Mouse (Mus musculus) midbrain, embryonic 11.5 days (tissue): Measurements from ENCODE around the gene Sfxn2. TPM values are rescaled to one million over a fixed set of nuclear protein-coding genes. Genes with fewer than 3 reads are reported as not detected.
A peak's percentile ranks its signal among the peaks of the same experiment; 100 is the strongest.

ENCODE experiments used
- ATAC-seq: fragments of 200-750 bp; cut with Nextera tagmentation; 2 replicates; pipeline ENCODE4 v1.8.0; 2017; ENCODE audit warnings: moderate TSS enrichment, moderate library complexity; ENCODE audit not compliant: low FRiP score
- DNase-seq: peaks from one replicate; pipeline ENCODE4 v3.0.0; 2015; ENCODE audit warnings: low spot score; ENCODE audit errors: missing footprints
- H3K27ac ChIP-seq: fragments of 300-500 bp; sonication (generic); 2 replicates; pipeline ENCODE4 v1.5.1; 2014; ENCODE audit warnings: low read depth, low read length
- H3K27me3 ChIP-seq: fragments of 300-500 bp; sonication (generic); 2 replicates; pipeline ENCODE4 v1.6.1; 2014; ENCODE audit warnings: mild to moderate bottlenecking, low read length, moderate library complexity, mixed read lengths; ENCODE audit not compliant: control insufficient read depth, insufficient read depth
- H3K36me3 ChIP-seq: fragments of 300-500 bp; sonication (generic); 2 replicates; pipeline ENCODE4 v1.6.1; 2014; ENCODE audit warnings: mild to moderate bottlenecking, low read length, moderate library complexity, mixed read lengths; ENCODE audit not compliant: control insufficient read depth, insufficient read depth
- H3K4me1 ChIP-seq: fragments of 300-500 bp; sonication (generic); 2 replicates; pipeline ENCODE4 v1.6.1; 2014; ENCODE audit warnings: low read length; ENCODE audit not compliant: control insufficient read depth, insufficient read depth
- H3K4me2 ChIP-seq: fragments of 300-500 bp; sonication (generic); 2 replicates; pipeline ENCODE4 v1.6.1; 2014; ENCODE audit warnings: mild to moderate bottlenecking, moderate library complexity
- H3K4me3 ChIP-seq: fragments of 300-500 bp; sonication (generic); 2 replicates; pipeline ENCODE4 v1.5.1; 2014; ENCODE audit warnings: low read depth, low read length
- H3K9ac ChIP-seq: fragments of 300-500 bp; sonication (generic); 2 replicates; pipeline ENCODE4 v1.6.1; 2014; ENCODE audit warnings: low read length
- H3K9me3 ChIP-seq: fragments of 300-500 bp; sonication (generic); 2 replicates; pipeline ENCODE4 v1.6.1; 2016; ENCODE audit warnings: low read length; ENCODE audit not compliant: control insufficient read depth
- WGBS: fragments of 180-500 bp; shearing (Covaris S2); extraction: QIAGEN DNeasy Blood & Tissue Kit; methylation state at CpG from one replicate; pipeline ENCODE4 v1.1.7; 2014; 5-methylcytosine and 5-hydroxymethylcytosine counted together
- polyA plus RNA-seq: library from polyadenylated mRNA; unstranded; fragments of >200 nt; fragmentation: Nextera tagmentation; extraction: Ambion mirVana; gene quantifications from 2 replicates; pipeline ENCODE4 v1.2.1, GENCODE M21; 2014

Sfxn2 gene
- polyA plus RNA-seq, 1 experiment from 2014 or later, result 12.1 TPM

DNA sequence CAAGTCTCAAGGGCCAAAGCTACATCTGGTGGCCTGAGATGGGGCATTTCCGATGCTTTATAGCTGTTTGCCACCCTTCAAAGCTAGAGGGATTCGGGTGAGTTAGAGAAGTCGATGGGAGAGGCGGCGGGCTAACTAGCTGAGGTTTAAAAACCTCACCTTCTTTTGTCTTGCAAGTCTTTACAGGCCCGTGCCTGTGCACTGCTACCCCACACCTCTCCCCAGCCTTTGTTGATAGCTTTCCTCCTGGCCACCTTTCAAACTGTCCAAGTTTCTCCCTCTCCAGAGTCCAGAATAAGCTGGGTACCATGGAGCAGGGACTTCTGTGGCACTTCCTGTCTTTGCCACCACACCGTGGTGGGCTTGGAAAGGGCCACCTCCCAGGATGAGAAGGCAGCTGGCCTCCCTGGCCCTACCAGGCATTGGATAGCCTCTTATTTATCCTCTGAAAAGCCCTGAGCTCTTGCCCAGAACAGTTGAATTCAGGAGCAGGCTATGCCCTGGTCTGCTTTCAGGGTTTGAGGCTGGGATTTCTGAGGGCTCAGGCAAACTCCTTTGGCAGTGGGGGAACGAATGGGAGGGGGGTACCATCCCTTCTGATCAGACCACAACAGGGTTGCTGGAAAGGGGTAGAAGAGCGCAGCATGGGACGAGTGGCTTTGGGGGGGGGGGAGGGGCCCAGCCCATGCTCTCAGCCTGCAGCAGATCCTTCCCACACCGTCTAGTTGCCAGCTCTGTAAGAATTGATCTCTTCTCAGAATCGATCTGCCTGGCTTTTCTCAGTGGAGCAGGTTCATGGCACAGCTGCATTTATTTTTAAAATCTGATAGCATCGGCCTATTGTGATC lies 43.3 kb upstream of the Sfxn2 start:
- ATAC-seq, result no peak
- 1% methylated on average over 13 of the region's 13 CpGs for WGBS
- no peak overlapping the region for H3K4me3 ChIP-seq
- peak overlapping the region; percentile 96 for H3K27ac ChIP-seq
- H3K27me3 ChIP-seq, result no peaks in the 10 kb centered on the region
- peak overlapping the region; percentile 63 for H3K9ac ChIP-seq
- H3K36me3 ChIP-seq, result no peaks in the 10 kb centered on the region
- H3K9me3 ChIP-seq, result no peaks in the 10 kb centered on the region
- peak; percentile 94 for DNase-seq
- peak overlapping the region; percentile 52 for H3K4me2 ChIP-seq
- peaks cover 94% of the 10 kb centered on the region for H3K4me1 ChIP-seq

DNA sequence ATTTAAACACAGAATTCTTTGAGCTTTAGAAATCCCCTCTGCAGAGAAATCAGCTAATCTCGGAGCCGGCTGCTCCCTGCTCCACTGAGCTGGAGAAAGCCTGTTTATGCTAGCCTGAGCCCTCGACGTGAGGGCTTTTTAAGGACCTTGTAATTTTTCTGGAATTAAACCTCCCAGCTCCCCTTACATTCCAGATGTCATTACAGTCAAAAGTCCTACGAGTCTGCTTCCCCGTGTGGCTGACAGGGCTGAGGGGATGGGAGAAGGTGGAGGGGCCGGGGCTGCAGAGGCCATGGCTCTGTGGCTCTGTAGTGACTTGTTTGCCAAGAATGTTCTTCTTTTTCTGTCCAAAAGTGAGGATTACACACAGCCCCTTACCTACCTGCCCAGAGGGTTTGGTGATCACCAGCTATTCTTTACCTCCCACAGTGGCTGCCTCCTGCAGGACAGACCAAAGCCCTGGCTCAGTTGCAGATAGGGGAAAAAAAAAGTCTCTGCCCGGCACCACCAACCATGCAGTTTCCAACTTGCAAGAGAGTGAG lies 42.6 kb upstream of the Sfxn2 start:
- peak; percentile 93 for DNase-seq
- WGBS, result 3% methylated on average over 8 of the region's 8 CpGs
- Histone ChIP-seq H3K36me3 (no peaks in the 10 kb centered on the region), H3K27ac (peak overlapping the region; percentile 96), H3K4me2 (peak overlapping the region; percentile 52), H3K9ac (peak overlapping the region; percentile 63), H3K9me3 (no peaks in the 10 kb centered on the region), H3K4me1 (peaks cover 89% of the 10 kb centered on the region), H3K27me3 (no peaks in the 10 kb centered on the region), H3K4me3 (no peak overlapping the region)
- ATAC-seq, result no peak

DNA sequence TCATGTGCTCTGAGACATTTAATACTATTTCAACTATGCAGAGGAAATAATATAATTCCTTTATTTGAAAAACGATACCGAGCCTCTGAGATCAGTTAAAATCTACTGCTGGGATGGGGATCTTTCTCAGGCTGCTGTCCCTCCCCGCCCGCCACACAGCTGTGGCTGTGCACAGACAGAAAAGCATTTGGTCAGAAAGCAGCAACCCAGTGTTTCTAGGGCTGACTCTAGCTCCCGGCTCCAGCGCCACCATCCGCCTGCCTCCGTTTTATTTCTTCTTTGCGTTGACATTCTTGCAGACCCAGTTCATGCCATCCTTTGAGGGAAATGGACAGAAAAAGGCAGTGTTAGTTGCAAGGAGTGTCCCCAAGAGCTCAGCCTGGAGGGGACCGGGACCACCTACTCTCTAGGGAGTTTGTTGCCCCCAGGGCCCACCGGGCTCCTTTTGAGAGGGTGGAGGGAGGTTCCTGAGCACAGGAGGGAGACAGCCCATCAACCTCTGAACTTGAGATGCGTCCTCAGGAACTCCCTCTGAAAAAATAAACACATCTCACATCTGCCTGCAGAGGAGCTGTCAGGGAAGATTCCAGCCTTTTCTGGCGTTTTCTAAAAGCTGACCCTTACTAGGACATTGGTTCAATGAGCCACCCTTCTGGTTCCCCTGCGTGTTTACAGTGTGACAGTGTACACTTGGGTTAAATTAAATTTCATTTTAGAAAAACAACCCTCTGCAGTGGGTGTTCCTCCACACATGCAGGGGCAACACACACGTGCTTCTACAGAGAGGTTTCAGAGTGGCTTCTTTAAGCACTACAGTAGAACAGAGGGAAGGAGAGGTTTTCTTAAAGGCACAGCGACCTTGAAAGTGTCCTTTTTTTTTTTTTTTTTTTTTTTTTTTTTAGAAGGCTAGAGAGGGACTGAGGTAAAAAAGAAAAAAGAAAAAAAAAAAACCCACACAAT lies 41.8 kb upstream of the Sfxn2 start:
- WGBS, result 3% methylated on average over 16 of the region's 16 CpGs
- H3K9ac ChIP-seq, result peak overlapping the region; percentile 63
- H3K27me3 ChIP-seq, result no peaks in the 10 kb centered on the region
- no peaks in the 10 kb centered on the region for H3K9me3 ChIP-seq
- ATAC-seq (no peak), DNase-seq (peak; percentile 93)
- H3K4me3 ChIP-seq, result no peak overlapping the region
- peak overlapping the region; percentile 96 for H3K27ac ChIP-seq
- H3K4me2 ChIP-seq, result peak overlapping the region; percentile 26
- H3K4me1 ChIP-seq, result peaks cover 81% of the 10 kb centered on the region
- H3K36me3 ChIP-seq, result no peaks in the 10 kb centered on the region

DNA sequence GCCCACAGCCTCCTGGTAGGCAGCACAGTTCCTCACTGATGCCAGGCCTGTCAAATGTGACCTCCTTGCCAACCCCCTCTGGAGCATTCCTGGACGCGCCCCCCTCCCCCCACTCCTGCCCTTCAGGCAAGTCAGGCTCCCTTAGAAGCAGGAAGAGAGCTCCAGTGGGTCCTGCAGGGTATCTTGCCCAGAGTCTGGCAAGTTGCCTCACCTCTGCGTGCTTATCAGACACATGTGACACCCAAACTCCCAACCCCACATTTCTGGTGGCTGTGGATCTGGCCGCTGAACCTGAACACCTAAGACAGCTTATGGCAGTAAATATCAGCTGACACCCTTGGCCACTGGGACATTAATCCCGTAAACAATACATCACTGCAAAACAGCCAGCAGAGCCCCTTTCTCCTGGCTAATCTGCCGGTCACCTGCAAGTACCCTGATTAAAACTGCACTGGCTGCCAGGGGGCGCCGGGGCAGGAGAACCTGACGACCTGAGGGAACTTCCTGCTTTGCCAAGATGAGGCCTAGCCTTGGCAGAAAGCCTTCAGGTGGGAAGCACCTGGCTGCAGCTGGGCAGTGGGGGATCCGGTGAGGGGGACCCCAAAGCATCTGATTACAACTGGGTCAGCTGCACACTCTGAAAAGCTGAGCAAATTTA lies 41.0 kb upstream of the Sfxn2 start:
- no peaks in the 10 kb centered on the region for H3K9me3 ChIP-seq
- no peak overlapping the region for H3K4me2 ChIP-seq
- no peak for ATAC-seq
- no peak overlapping the region for H3K4me3 ChIP-seq
- WGBS, result 8% methylated on average over 10 of the region's 10 CpGs
- peaks cover 75% of the 10 kb centered on the region for H3K4me1 ChIP-seq
- no peak for DNase-seq
- no peaks in the 10 kb centered on the region for H3K36me3 ChIP-seq
- H3K27me3 ChIP-seq, result no peaks in the 10 kb centered on the region
- peak overlapping the region; percentile 25; the same call in 1 of the 2 replicates for H3K27ac ChIP-seq
- 0 out of 2 replicates have a peak overlapping the region, but pooled peaks have one; percentile 39 for H3K9ac ChIP-seq

DNA sequence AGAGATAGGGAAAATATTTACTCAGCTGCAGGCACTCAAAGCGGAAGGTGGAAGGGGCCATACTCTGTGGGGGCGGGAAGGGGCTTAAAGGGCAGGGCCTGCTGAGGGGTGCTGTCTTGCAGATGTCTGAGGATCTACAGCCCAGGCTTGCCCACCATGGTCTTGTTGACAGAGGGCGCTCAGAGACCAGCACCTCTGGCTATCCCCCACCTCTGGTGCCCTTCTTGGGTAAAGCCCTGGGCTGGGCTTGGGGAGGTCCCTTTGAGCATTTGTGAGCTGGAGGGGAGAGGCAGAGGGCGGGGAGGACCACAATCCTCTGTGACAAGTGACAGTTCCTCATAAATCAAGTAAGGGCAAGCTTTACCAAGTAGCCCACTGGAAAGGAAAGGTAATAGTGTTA lies 40.1 kb upstream of the Sfxn2 start:
- Histone ChIP-seq H3K27me3 (no peaks in the 10 kb centered on the region), H3K27ac (peak overlapping the region; percentile 41), H3K9me3 (no peaks in the 10 kb centered on the region), H3K9ac (peak overlapping the region; percentile 39; the same call in 1 of the 2 replicates), H3K4me2 (no peak overlapping the region), H3K36me3 (no peaks in the 10 kb centered on the region), H3K4me3 (no peak overlapping the region), H3K4me1 (peaks cover 67% of the 10 kb centered on the region)
- DNase-seq (no peak), ATAC-seq (no peak)
- 28% methylated on average over 4 of the region's 4 CpGs for WGBS

DNA sequence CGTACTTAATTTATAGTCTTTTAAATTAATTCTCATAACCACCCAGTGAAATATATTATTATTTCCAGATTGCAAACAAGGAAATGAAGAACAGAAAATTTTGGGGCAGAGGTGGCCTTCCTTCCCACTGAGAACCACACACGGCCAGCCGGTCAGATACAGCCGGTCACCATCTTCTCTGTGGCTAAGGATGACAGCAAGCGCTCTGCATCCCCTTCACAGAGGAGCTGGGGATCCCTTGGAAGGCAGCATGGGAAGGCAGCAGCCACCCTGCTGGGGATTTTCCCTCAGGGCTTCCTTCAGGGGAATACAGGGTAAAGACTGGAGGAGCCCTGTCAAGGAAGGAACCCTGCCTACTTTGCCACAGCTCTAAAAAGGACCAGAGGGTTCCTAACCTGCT lies 39.6 kb upstream of the Sfxn2 start:
- H3K4me2 ChIP-seq, result no peak overlapping the region
- 57% methylated on average over 5 of the region's 5 CpGs for WGBS
- H3K27me3 ChIP-seq, result no peaks in the 10 kb centered on the region
- DNase-seq (peak; percentile 85), ATAC-seq (no peak)
- no peak overlapping the region for H3K9ac ChIP-seq
- H3K4me1 ChIP-seq, result peaks cover 62% of the 10 kb centered on the region
- no peaks in the 10 kb centered on the region for H3K9me3 ChIP-seq
- no peak overlapping the region for H3K4me3 ChIP-seq
- no peaks in the 10 kb centered on the region for H3K36me3 ChIP-seq
- H3K27ac ChIP-seq, result 0 out of 2 replicates have a peak overlapping the region, but pooled peaks have one; percentile 46

DNA sequence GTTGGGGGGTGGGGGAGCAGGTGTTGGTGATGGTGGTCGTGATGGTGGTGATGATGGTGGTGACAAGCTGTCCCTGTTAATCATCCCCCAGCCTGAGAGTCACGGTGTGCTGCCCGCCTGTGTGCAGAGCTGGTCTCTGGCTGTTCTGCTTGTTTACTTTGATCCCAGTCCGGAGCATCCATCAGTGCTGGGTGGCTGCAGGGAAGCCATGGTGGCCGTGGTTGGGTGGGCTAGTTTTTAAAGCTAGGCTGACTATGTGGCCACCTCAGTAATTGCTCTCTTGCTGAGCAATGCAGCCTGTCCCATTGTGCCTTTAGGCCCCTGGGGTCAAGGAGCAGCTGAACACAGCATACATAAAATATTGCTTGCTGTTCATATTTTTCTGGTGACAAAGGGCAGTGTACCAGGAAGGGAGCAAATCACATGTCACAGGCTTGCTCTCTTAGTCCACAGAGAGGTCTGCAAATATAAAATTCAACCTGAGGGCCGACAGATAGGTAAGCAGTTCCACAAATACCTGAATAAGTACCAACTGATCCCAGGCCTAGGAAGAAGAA lies 38.5 kb upstream of the Sfxn2 start:
- WGBS, result 44% methylated on average over 6 of the region's 6 CpGs
- H3K4me1 ChIP-seq, result peaks cover 51% of the 10 kb centered on the region

DNA sequence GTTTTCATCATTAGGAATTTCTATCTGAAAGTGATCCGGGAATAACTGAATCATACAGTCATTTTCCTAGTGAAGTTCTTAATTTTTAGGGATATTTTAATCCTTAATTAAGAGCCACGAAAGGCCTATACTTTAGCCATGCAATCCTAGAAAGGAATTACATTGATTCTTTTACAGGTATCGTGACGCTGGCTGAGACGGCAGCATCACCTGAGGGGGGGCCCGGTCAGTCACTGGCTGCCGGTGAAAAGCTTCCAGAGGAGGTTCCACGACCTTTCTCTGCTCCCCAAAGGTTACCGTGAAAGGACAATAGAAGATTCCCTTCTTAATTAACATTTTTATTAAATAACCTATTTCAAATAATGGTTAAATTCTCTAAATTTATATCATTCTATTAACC lies 35.8 kb upstream of the Sfxn2 start:
- Histone ChIP-seq H3K4me1 (peaks cover 24% of the 10 kb centered on the region), H3K27ac (no peak overlapping the region), H3K9ac (no peak overlapping the region), H3K27me3 (no peaks in the 10 kb centered on the region), H3K4me2 (no peak overlapping the region), H3K36me3 (peaks cover 15% of the 10 kb centered on the region), H3K9me3 (no peaks in the 10 kb centered on the region), H3K4me3 (no peak overlapping the region)
- DNase-seq (no peak), ATAC-seq (no peak)
- WGBS, result 94% methylated on average over 9 of the region's 9 CpGs

More for the DNA sequence above, 38.5 kb upstream of the Sfxn2 start:
- no peak overlapping the region for H3K4me2 ChIP-seq
- no peaks in the 10 kb centered on the region for H3K9me3 ChIP-seq
- H3K36me3 ChIP-seq, result no peaks in the 10 kb centered on the region
- no peak overlapping the region for H3K4me3 ChIP-seq
- ATAC-seq (no peak), DNase-seq (peak; percentile 51)
- no peak overlapping the region for H3K9ac ChIP-seq
- H3K27ac ChIP-seq, result no peak overlapping the region
- H3K27me3 ChIP-seq, result no peaks in the 10 kb centered on the region
